Mouse (Mus musculus) macrophage (primary cell): ENCODE measurements around the gene Ccdc146. TPM values are rescaled to one million over a fixed set of nuclear protein-coding genes. Genes with fewer than 3 reads are reported as not detected.

Experiments
- H3K27ac ChIP-seq: fragments of 350-480 bp; formaldehyde crosslinking; 2 replicates; pipeline ENCODE4 v1.9.0; 2021
- H3K36me3 ChIP-seq: fragments of 350-480 bp; formaldehyde crosslinking; 2 replicates; pipeline ENCODE4 v1.9.0; 2021; ENCODE audit errors: inconsistent target
- H3K4me3 ChIP-seq: fragments of 350-480 bp; formaldehyde crosslinking; 2 replicates; pipeline ENCODE4 v1.9.0; 2021; ENCODE audit errors: inconsistent target
- H3K79me2 ChIP-seq: fragments of 350-480 bp; formaldehyde crosslinking; 2 replicates; pipeline ENCODE4 v1.9.0; 2021; ENCODE audit errors: inconsistent target
- WGBS: methylation state at CpG from one replicate; pipeline ENCODE4 v1.1.7; 2026; ENCODE audit warnings: inconsistent platforms; ENCODE audit not compliant: missing documents; 5-methylcytosine and 5-hydroxymethylcytosine counted together
- polyA plus RNA-seq: library from polyadenylated mRNA; stranded (reverse); fragments of 250-400 nt; gene quantifications from 3 replicates; pipeline ENCODE4 v1.2.4, GENCODE M21; 2018; ENCODE audit warnings: inconsistent platforms
- total RNA-seq, 78 experiments: library from RNA; depleted of rRNA; stranded (reverse); fragments of 250-400 nt; gene quantifications; 1 replicate in 9 of 78; 2 replicates in 24 of 78; 3 replicates in 43 of 78; 4 replicates in 2 of 78; pipeline ENCODE4 v1.2.4; 2018; ENCODE audit warnings: inconsistent platforms in 56 of 78

Ccdc146 gene
- 1 to 10 TPM in 13 of 26 experiments, under 1 TPM in 3, not detected in 10; 0.25 to 5.5 (median 2.2) TPM for total RNA-seq (2018; cell fraction: chromatin; rRNA removed)
- 1 to 10 TPM in 5 of 26 experiments, under 1 TPM in 13, not detected in 8; 0.05 to 1.8 (median 0.70) TPM for total RNA-seq (2018; cell fraction: cytosol; rRNA removed)
- 1 to 10 TPM in 13 of 26 experiments, under 1 TPM in 4, not detected in 9; 0.20 to 3.5 (median 1.5) TPM for total RNA-seq (2018; cell fraction: nucleus; rRNA removed)
- 0.19 TPM in 1 of 3 replicates, not detected in the others for polyA plus RNA-seq

DNA sequence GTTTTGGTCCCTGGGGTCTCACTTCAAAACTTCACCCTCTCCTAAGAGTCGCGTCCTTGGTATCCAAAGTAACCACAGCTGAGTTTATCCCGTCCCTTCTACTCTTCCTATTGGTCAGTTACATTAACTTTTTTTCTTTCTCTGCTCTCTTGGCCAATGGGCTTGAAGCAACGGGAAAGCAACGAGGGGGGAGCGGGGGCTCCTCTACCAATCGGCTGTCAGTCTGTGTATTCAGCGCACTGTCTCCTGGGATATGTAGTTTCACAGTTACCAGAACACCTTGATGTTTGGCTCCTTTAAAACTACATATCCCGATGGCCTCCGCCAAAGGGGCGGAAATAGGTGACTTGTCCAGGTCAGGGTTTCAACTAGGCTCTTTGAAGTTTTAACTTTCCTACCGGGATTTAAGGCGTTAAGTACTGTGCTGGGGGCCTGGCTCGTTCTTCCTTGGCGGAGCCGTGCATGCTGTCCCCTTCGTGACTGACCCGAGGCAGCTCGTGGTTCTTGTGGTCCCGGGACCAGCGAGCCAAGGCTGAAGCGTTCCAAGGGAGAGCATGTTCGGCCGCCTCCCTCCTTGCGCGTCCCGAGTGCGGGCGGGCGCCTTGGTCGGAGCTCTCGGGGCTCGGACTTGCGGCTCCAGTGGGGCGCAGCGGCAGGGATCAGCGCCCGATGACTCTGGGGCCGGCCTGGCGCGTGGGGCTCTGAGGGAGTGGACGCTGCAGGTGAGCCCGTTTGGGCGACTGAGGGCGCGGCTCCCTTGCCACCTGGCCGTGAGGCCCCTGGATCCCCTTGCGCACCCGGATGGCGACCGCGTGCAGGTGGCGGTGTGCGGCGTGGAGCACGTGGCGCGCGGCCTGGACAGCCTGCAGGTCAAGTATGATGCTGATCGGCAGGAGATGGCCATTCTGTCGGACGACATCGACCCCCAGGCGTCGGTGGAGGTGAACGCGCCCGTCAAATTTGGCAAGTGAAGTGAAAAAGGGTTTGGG, at the start of gene Ccdc146, which contains the start of gene Fam185a:
TSS of gene Ccdc146 (minus strand) at position 64 of the 989 bp plus-strand sequence.
TSS of gene Fam185a (plus strand) at position 345 of the 989 bp plus-strand sequence.
- WGBS, result under 1% methylated on average over 67 of the region's 68 CpGs
- Histone ChIP-seq H3K27ac (no peak within 1 kb of the TSS), H3K36me3 (no peaks in the 10 kb centered on the region)

DNA sequence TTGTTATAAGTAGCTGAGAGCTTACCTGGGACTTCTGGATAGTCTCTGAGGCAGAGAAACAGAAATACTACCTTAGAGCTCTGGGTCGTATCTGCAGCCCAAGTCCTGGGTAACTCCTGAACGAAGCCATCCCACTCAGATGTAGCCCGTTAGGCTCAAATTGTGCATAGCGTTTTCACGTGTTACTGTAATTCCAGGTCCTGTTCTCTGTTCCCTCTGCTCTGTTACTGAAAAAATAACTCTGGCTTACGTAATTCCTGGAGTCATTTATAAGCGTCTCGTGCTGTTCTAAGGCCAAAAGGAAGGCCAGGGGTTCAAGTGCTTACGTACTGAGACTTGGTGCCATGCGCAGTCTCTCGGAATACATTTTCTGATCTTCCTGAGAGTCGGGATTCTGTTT, 43.6 kb upstream of the Ccdc146 start:
- Histone ChIP-seq H3K36me3 (no peaks in the 10 kb centered on the region), H3K4me3 (no peak overlapping the region), H3K27ac (no peak overlapping the region), H3K79me2 (no peaks in the 10 kb centered on the region)
- 93% methylated on average over 12 of the region's 12 CpGs for WGBS

More for the DNA sequence above, at the start of gene Ccdc146, which contains the start of gene Fam185a:
- peak within 1 kb of the TSS; percentile 65 for H3K4me3 ChIP-seq
- H3K79me2 ChIP-seq, result no peaks in the 10 kb centered on the region

DNA sequence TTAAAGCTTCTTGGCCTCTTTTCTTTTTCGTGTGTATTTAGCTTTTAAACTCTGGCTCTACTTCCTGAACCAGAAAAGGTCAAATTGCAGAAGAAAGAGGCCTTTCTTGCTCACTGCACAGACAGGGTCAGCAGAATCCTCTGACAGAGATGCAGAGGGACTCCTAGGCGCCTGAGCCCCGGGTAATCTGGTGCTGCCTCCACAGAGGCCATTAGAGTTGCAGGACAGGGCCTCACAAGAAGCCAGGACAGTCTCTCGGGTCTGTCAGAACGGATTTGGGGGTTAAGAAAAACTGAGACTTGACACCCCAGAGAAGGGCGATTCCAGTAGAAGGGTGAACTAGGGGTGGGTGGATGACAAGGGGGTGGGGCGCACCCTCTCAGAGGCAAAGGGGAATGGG, 42.9 kb upstream of the Ccdc146 start:
- Histone ChIP-seq H3K79me2 (no peaks in the 10 kb centered on the region), H3K4me3 (no peak overlapping the region), H3K27ac (no peak overlapping the region), H3K36me3 (no peaks in the 10 kb centered on the region)
- 93% methylated on average over 7 of the region's 7 CpGs for WGBS

DNA sequence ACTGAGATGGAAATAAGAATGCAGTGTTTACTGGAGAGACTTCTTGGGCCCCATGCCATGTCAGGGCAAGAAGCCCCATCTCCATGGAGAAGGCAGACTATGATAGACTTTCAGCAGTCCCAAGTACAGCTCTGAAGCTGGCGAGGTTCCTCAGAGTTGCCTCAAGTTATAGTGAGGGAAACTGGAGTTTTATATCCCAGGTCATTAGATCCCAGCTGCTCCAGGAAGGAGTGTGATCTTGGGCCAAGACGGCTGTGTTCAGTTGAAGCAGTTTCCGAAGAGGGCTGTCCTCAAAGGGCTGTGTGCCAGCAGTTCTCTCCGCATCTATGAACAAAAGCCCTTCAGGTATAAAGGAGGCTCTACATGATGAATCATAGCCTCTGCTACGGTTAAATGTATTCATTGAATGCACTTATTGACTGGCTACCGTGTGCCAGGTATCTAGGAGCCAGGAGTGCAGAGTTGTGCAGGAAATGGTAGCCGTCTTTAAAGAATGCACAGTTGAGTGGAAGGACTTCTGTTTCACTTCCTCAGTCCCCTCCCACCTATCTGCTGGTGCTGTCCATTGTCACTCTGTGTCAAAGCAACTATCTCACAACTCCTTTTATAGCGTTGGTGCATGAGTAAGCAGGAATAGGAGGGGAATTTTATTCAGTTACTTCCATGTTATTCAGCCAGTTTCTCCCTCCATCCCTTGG, 16.5 kb upstream of the Ccdc146 start:
- Histone ChIP-seq H3K36me3 (no peaks in the 10 kb centered on the region), H3K79me2 (no peaks in the 10 kb centered on the region), H3K4me3 (no peak overlapping the region), H3K27ac (no peak overlapping the region)
- 78% methylated on average over 8 of the region's 8 CpGs for WGBS

DNA sequence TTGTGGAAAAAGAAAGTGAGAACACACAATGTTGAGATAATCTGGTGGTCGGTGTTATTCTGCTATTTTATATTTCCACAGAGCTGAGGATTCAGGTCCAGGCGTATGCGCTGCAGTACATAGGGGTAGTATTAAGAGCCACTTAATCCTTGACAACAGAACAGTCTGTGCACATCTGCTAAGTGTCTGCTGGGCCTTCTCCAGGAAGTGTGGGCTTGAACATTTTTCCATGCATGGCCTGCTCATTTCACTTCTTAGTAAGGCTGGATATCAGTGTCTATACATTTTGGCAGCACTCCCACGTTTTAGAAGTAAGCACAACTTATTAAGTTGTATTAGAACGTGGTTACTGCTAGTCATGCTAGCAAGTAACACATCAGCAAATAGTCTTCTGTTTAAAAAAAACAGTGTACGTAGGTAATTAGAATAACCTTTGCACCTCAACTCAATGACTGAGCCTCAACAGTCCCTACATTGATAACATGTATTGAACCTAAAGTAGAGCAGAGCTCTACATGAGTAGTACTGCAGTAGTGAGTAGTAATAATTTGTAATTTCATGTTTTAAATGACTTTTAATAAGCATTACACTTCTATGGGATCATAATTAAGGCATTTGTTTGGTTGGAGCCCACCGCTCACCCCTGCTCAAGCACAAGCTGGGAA, 15.1 kb upstream of the Ccdc146 start:
- no peaks in the 10 kb centered on the region for H3K79me2 ChIP-seq
- H3K27ac ChIP-seq, result no peak overlapping the region
- 93% methylated on average over 7 of the region's 7 CpGs for WGBS
- H3K4me3 ChIP-seq, result no peak overlapping the region
- H3K36me3 ChIP-seq, result no peaks in the 10 kb centered on the region

DNA sequence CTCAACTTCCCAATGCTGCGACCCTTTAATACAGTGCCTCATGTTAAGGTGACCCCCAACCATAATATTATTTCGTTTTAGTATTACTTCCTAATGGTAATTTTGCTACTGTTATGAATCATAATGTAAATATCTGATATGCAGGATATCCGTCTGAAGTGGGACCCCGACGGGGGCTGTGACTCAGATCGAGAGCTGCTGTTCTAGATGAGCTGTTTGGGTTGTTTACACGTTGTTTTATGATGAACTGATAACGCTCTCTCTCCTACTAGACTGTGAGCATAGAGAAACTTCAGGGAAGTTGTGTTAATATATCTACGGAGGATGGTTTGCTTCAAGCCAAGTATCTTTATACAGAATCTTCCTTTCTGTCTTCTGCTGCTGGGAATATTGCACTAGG, 14.0 kb upstream of the Ccdc146 start:
- WGBS, result 96% methylated on average over 9 of the region's 9 CpGs
- H3K4me3 ChIP-seq, result no peak overlapping the region
- H3K36me3 ChIP-seq, result no peaks in the 10 kb centered on the region
- H3K79me2 ChIP-seq, result no peaks in the 10 kb centered on the region
- H3K27ac ChIP-seq, result no peak overlapping the region

DNA sequence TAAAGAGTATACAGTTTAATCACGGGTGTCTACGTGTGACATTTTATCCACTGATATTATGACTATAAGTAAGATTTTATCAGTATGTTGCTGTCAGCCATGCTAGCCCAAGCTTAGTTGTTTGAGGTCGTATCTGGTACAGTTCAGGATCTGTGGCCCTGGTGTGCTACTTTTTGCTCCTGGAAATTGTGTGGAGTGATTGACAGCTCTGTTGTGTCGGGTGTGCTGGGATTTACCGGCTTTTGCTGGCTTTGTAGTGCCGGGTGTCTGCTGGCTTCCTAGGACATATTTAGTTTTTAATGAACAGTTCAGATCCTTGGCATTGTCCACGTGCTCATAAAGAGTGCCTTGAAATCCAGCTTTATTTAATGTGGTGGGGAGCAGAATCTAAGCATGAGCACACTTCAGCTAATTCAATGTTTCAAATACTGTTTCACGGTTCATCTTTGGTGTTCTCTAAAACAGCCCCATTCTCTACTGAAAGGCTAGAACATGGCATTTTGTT, 12.0 kb upstream of the Ccdc146 start:
- 98% methylated on average over 8 of the region's 8 CpGs for WGBS
- Histone ChIP-seq H3K27ac (no peak overlapping the region), H3K79me2 (no peaks in the 10 kb centered on the region), H3K36me3 (no peaks in the 10 kb centered on the region), H3K4me3 (no peak overlapping the region)

DNA sequence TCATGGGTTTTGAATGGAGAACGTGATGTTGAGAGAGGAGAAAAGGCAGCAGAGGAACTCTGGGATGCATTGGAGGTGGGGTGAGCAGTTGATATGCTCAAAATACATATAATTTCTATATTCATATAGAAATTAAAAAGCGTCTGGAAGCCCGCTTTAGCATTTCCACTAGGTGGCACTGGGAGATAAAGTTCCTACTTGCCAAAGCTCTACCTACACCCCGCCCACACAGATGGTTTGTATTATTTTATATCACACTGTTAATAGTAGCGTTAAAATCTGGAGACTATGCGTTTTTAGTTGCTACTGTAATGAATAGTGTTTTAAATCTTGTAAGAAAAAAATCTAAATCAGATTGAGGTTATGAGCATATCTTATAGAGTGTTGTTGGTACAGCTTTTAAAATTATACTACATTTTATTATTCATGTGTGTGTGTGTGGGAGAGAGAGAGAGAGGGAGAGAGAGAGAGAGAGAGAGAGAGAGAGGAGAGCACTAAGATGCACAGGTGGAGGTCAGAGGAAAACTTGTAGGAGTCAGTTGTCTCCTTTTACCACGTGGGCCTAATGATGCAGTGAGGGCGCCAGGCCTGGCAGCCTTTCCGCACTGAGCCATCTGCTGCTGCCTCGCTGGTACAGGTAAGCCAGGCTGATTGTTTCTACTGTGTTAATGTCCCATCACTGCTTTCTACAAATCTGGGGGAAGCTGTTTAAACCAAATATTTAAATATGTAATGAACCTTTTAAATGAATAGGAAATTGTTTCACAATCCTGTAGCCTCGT, 9.9 kb upstream of the Ccdc146 start:
- no peak overlapping the region for H3K27ac ChIP-seq
- H3K36me3 ChIP-seq, result no peaks in the 10 kb centered on the region
- H3K4me3 ChIP-seq, result no peak overlapping the region
- 80% methylated on average over 8 of the region's 11 CpGs for WGBS
- H3K79me2 ChIP-seq, result no peaks in the 10 kb centered on the region

DNA sequence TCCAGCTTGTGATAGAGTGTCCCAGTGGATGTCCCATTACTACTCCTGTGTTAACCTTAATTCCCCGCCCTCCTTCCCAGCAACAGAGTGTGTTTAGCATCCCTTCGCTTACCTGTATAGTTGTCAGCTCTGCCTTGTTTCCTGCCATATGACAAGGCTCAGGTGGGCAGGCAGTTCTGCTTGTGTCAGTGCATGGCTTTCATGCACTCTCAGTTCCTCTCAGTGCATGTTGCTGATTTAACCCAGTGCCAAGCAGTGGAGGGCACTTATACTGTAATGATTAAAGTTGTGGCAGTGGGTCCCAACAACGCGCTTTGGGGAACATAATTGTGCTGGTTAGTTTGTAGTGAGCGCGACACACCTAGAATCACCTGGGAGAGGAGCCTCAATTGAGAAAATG, 2.2 kb upstream of the Ccdc146 start:
- no peak overlapping the region for H3K4me3 ChIP-seq
- 91% methylated on average over 6 of the region's 6 CpGs for WGBS

DNA sequence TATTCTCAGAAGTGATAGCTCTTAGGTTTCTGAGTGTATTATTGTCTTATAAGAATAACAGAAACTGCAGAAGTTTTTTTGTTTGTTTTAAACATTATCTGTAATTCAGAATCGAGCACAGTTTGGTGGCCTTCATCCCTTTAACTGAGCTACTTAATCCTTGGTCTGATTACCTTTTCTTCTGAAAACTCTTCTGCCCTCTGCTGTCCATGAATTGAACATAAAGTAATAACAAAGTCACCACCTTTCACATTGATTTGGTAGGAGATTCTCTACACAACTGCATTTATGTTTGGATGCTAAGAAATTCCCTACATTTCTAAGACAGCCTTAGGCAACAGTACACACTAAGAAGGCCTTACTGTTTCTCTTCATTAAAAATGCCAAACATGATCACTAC, 3.9 kb downstream of the Ccdc146 start:
- Histone ChIP-seq H3K27ac (no peak overlapping the region), H3K36me3 (no peaks in the 10 kb centered on the region), H3K4me3 (no peak overlapping the region), H3K79me2 (no peaks in the 10 kb centered on the region)
- WGBS, result 8% methylated on average over 1 of the region's 1 CpGs

More for the DNA sequence above, 2.2 kb upstream of the Ccdc146 start:
- H3K79me2 ChIP-seq, result no peaks in the 10 kb centered on the region
- no peak overlapping the region for H3K27ac ChIP-seq
- no peaks in the 10 kb centered on the region for H3K36me3 ChIP-seq

DNA sequence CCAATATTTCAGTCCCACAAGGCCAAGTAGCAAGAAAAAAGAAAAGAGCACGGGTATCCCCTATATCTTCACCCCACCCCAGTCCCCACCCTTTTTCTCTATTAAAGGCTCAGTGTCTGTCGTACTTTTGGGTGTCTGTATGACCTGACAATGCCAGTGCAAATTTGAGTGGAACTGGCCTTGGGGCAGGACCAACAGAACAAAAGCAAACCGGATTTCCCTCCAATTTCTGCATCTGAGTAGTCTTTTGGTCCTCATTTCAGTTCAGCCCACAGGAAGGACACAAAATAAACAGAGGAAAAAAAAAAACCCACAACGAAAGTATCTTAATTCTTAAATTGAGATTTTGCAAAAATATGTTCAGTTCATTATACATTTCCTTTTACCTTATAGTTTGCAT, 5.9 kb downstream of the Ccdc146 start:
- no peak overlapping the region for H3K4me3 ChIP-seq
- H3K79me2 ChIP-seq, result no peaks in the 10 kb centered on the region
- H3K36me3 ChIP-seq, result no peaks in the 10 kb centered on the region
- no peak overlapping the region for H3K27ac ChIP-seq
- WGBS, result 31% methylated on average over 4 of the region's 4 CpGs

DNA sequence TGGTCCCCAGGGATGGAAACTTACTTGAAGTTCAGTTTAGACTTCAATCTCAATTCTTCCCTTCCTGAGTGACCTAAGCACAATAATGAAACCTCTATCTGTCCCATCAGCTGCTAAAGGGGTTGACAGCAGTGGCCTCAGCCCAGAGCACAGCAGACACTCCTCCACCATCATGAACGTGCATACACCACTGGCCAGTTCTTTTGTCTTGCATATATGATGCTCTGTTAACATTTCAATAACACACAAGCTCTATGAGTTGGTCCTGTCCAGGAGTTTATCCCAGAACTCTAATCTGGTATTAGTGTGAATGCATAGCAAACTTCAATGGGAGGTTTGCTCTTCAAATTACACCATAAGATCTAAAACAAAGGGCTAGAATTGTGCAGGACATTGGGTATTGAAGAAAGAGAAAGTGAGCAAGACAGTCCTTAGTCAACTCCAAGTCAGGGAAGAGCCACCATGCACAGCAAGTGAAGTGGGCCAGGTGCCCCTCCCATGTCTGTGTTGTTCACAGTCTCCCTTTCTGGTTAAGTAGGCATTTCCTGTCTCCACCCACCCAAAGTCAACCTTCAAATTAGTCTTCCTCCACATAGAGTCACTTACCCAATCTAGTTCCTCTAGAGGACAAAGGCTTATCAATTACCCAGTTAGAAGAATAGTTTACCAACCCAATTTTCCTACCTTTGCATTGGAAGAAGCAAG, 10.2 kb downstream of the Ccdc146 start:
- H3K27ac ChIP-seq, result no peak overlapping the region
- 70% methylated on average over 1 of the region's 1 CpGs for WGBS
- no peaks in the 10 kb centered on the region for H3K79me2 ChIP-seq
- H3K36me3 ChIP-seq, result no peaks in the 10 kb centered on the region
- no peak overlapping the region for H3K4me3 ChIP-seq

DNA sequence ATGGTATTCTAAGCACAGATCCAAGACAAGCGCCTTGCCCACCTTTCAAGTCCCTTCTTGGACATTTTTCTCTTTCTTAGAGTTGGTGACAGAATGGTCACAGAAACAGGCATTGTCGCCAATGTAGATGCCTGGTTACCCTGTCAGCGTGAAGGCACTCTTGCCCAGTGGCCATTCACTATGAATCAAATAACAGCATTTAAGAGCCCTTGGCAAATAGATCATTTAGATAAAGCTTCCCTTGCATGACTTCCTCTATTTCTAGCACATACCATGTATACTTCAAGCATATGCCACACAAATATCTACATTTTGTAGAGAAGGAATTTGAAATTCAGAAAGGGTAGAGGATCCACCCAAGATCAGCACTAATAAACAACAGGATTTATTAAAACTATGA, 11.2 kb downstream of the Ccdc146 start:
- Histone ChIP-seq H3K36me3 (no peaks in the 10 kb centered on the region), H3K79me2 (no peaks in the 10 kb centered on the region), H3K4me3 (no peak overlapping the region), H3K27ac (no peak overlapping the region)
- 86% methylated on average over 3 of the region's 3 CpGs for WGBS
